Mouse (Mus musculus): ENCODE data around the gene Cyp19a1. TPM values are rescaled to one million over a fixed set of nuclear protein-coding genes. Genes with fewer than 3 reads are reported as not detected.
A peak's percentile ranks its signal among the peaks of the same experiment; 100 is the strongest.

Gene Cyp19a1
- polyA plus RNA-seq, 1 experiment from 2014 or later, result not detected

DNA sequence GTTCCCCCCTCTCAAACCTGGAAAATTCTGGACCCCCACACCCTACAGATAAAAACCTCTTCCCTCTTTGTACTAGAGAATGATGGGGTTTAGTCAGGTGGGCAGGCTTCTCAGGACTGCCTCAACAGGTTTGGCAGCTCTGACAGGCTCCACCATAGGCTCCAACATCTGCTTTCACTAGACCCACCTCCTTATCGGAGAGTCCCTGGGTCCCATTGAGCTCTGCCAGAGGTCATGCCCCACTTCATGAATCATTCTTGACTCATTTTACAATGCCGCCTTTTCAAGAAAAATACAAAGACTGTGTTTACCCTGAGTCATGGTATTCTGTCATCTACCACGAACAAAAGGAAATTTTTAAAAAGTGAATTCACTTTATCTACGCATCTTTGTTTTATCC lies 3.2 kb downstream of the Cyp19a1 start:
- no peaks in the 10 kb centered on the region for H3K36me3 ChIP-seq (replicated peaks)
- H3K4me3 ChIP-seq, result no peak overlapping the region
- H3K4me1 ChIP-seq, result no peaks in the 10 kb centered on the region
- WGBS, result 81% methylated on average over 4 of the region's 4 CpGs
- no peaks in the 10 kb centered on the region for H3K9me3 ChIP-seq
- no peak overlapping the region for H3K27ac ChIP-seq (replicated peaks)
- no peak for DNase-seq (ENCODE audit: low spot score)
- H3K27me3 ChIP-seq (replicated peaks; ENCODE audit: low read depth, poor library complexity, severe bottlenecking), result no peaks in the 10 kb centered on the region

DNA sequence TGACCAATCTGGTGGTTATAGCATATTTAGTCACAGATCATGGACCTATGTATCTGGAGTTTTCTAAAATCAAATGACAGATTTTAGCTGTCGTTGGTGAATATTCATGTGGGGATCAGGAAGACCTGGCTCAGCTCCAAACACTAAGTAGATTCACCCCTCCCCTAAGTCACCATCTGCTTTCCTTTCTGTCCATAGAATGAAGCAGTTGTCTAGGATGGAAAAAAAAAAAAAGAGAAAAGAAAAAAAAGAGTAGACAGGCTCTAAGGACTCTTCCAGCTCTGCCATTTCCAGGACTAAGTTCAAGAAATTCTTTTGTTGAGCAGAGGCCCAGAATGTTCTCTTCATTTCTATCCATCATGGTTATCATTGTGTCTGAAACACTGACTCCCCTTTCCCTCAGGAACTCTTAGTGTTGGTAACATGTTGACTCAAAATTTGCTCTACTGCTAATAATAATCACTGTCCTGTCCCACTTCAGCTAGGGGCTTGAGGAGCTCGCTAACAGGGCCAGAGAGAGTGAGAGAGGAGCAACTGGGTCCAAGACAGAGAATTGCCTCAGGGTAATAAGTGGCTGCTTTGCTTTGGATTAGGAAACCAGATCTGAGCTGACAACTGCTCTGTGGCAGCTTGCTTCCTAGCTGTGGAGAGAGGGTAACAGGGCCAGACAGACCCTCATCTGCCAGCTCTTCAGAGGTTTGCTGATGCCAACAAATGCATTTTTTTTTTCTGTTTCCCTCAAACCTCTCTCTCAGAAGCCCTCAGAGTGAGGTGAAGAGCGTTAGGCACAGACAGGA lies 22.8 kb downstream of the Cyp19a1 start:
- H3K4me3 ChIP-seq, result no peak overlapping the region
- peaks cover 4% of the 10 kb centered on the region; the same call in 1 of the 2 replicates for H3K4me1 ChIP-seq
- no peak overlapping the region for H3K27ac ChIP-seq (replicated peaks)
- DNase-seq (ENCODE audit: low spot score), result no peak
- H3K9me3 ChIP-seq, result no peaks in the 10 kb centered on the region
- H3K27me3 ChIP-seq (replicated peaks; ENCODE audit: low read depth, poor library complexity, severe bottlenecking), result no peaks in the 10 kb centered on the region
- H3K36me3 ChIP-seq (replicated peaks), result no peaks in the 10 kb centered on the region
- 58% methylated on average over 3 of the region's 3 CpGs for WGBS

DNA sequence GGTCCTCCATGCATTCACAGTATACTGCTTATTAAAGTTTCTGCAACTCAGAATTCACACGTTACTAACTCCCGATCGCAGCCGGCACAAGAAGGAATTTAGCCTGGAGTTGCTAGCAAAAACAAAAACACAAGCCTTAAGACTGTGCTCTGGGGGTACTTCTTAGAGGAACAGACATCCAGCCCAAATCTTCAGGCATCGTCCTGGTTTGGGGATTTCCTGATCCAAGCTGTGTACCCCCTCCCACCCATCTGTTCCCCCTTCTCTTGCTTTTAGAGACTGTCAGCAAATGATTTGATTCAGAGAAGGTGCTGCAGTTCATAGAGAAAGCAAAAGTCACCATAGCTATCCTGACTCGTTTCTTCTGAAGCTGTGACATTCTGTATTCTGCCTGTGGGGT lies 40.3 kb downstream of the Cyp19a1 start:
- no peaks in the 10 kb centered on the region for H3K36me3 ChIP-seq (replicated peaks)
- no peaks in the 10 kb centered on the region for H3K27me3 ChIP-seq (replicated peaks; ENCODE audit: low read depth, poor library complexity, severe bottlenecking)
- H3K4me3 ChIP-seq, result no peak overlapping the region
- no peak for DNase-seq (ENCODE audit: low spot score)
- no peaks in the 10 kb centered on the region for H3K9me3 ChIP-seq
- 56% methylated on average over 6 of the region's 6 CpGs for WGBS
- no peak overlapping the region for H3K27ac ChIP-seq (replicated peaks)
- peaks cover 4% of the 10 kb centered on the region; the same call in 1 of the 2 replicates for H3K4me1 ChIP-seq

DNA sequence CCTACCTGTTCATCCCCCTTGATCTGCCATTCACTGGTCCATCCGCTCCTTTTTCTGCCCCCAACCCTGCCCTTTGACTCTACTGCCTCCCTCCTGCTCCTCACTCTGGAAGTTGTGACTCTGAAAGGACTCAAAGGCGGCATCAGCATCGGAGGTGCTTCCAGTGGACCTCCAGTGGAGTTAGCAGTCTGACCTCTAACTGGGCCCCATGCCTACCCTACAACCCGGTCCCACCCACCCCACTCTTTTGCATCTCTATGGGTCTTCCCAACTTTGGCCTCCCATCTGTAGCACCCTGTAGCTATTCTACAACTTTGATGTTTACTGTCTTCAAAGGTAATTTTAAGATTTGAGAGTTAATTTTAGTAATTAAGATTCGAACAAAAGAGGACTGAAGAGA lies 51.4 kb downstream of the Cyp19a1 start:
- Histone ChIP-seq H3K9me3 (no peaks in the 10 kb centered on the region), H3K4me3 (no peak overlapping the region), H3K36me3 (replicated peaks) (no peaks in the 10 kb centered on the region), H3K27me3 (replicated peaks; ENCODE audit: low read depth, poor library complexity, severe bottlenecking) (no peaks in the 10 kb centered on the region), H3K4me1 (no peaks in the 10 kb centered on the region), H3K27ac (replicated peaks) (no peak overlapping the region)
- 61% methylated on average over 5 of the region's 5 CpGs for WGBS
- DNase-seq (ENCODE audit: low spot score), result no peak

DNA sequence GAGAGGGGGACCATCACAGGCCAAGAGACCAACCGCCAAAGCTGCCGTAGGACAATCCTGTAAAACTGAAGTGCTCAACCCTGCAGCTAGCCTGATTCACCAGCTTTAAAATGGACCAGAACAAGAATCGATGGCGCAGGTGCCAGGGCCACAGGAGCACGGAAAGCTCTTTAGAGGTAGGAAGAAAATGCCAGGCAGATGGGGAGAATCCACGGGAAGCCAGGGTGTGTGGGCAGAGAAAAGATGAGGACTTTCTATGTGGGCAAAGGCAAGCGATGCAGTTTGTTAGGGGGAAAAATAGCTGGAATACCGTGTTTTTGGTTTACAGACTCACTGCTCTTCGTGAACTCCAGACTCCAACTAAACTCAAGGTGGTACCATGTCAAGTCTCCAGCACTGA lies 53.0 kb downstream of the Cyp19a1 start:
- Histone ChIP-seq H3K27me3 (replicated peaks; ENCODE audit: low read depth, poor library complexity, severe bottlenecking) (no peaks in the 10 kb centered on the region), H3K27ac (replicated peaks) (no peak overlapping the region), H3K36me3 (replicated peaks) (no peaks in the 10 kb centered on the region), H3K4me3 (no peak overlapping the region), H3K4me1 (no peaks in the 10 kb centered on the region), H3K9me3 (no peaks in the 10 kb centered on the region)
- 86% methylated on average over 9 of the region's 9 CpGs for WGBS
- no peak for DNase-seq (ENCODE audit: low spot score)

DNA sequence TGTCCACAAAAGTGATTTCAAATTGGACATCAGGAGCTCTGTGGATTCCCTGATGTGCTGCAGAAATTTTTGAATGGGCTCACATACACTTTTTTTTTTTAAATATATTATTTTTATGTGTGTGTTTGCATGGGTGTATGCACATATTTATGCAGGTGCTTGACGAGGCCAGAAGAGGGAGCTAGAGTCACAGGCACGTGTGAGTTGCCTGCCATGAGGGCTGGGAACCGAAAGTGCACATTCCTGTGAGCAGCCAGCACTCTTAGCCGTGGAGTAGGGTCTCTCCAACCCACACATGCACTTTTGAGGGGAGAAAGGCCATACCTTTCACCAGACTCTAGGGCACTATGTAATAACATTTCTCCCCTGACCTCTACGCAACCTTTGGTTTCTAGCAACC lies 73.1 kb downstream of the Cyp19a1 start:
- H3K4me1 ChIP-seq, result no peaks in the 10 kb centered on the region
- no peaks in the 10 kb centered on the region for H3K9me3 ChIP-seq
- no peaks in the 10 kb centered on the region for H3K27me3 ChIP-seq (replicated peaks; ENCODE audit: low read depth, poor library complexity, severe bottlenecking)
- no peaks in the 10 kb centered on the region for H3K36me3 ChIP-seq (replicated peaks)
- H3K4me3 ChIP-seq, result no peak overlapping the region
- WGBS, result 71% methylated on average over 5 of the region's 5 CpGs
- DNase-seq (ENCODE audit: low spot score), result no peak
- H3K27ac ChIP-seq (replicated peaks), result no peak overlapping the region

DNA sequence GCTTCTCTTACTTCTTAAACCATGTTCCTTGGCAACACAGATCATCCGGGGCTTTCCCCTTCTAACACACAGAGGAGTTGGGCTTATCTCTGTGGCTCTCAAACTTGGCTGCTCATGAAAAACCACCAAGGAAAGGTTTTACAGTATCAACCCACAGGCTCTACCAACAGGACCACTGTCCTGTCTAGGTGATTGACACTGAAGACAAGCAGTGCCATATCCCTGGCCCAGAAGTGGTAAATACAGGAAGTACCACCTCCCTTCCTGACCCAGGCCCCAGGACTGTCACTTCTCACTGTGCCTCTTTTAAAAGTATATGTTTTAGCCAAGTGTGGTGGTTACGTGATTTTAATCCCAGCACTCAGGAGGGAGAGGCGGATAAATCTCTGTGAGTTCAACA lies 76.5 kb downstream of the Cyp19a1 start:
- Histone ChIP-seq H3K9me3 (no peaks in the 10 kb centered on the region), H3K27me3 (replicated peaks; ENCODE audit: low read depth, poor library complexity, severe bottlenecking) (no peaks in the 10 kb centered on the region), H3K27ac (replicated peaks) (no peak overlapping the region), H3K4me1 (no peaks in the 10 kb centered on the region), H3K4me3 (no peak overlapping the region), H3K36me3 (replicated peaks) (no peaks in the 10 kb centered on the region)
- DNase-seq (ENCODE audit: low spot score), result no peak
- WGBS, result 81% methylated on average over 3 of the region's 3 CpGs

DNA sequence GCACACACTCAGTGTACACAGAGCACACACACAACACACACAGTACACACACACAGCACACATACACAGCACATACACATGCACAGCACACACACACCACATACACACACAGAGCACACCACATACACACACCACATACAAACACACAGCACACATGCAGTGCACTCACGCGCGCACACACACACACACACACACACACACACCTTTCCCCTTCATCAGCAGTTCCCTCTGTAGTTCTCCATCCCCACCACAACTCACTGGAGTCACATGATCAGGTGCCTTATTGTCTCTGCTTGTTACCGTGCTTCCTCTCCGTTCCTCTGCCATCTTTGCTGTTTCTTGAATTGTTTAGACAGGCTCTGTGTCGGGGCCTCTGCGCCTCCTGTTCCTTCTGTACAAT lies 85.4 kb downstream of the Cyp19a1 start:
- 88% methylated on average over 7 of the region's 7 CpGs for WGBS
- DNase-seq (ENCODE audit: low spot score), result no peak
- Histone ChIP-seq H3K9me3 (no peaks in the 10 kb centered on the region), H3K27me3 (replicated peaks; ENCODE audit: low read depth, poor library complexity, severe bottlenecking) (no peaks in the 10 kb centered on the region), H3K36me3 (replicated peaks) (no peaks in the 10 kb centered on the region), H3K27ac (replicated peaks) (no peak overlapping the region), H3K4me1 (no peaks in the 10 kb centered on the region), H3K4me3 (no peak overlapping the region)

DNA sequence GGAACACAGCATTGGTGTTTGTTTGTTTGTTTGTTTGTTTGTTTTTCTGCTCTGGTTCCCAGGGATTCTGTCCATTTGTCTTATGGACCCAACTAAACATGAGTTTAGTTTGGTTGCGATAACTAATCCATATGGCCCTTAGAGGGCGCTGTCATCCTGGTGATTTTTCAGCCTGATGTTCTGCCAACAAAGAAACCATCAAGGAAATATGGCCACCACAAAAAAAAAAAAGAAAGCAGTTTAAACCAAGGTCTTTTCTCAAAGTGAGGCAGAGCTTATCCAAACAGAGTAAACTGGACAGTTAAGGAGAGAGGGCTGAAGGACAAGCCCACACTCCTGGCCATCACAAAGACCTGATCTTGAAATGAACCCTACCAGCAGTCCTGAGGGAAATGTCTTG lies 86.6 kb downstream of the Cyp19a1 start:
- no peaks in the 10 kb centered on the region for H3K36me3 ChIP-seq (replicated peaks)
- no peak overlapping the region for H3K4me3 ChIP-seq
- WGBS, result 15% methylated on average over 2 of the region's 2 CpGs
- no peaks in the 10 kb centered on the region for H3K9me3 ChIP-seq
- peak overlapping the region; percentile 60; the same call in 1 of the 2 replicates for H3K27ac ChIP-seq (replicated peaks)
- H3K4me1 ChIP-seq, result no peaks in the 10 kb centered on the region
- no peaks in the 10 kb centered on the region for H3K27me3 ChIP-seq (replicated peaks; ENCODE audit: low read depth, poor library complexity, severe bottlenecking)
- peak; percentile 58 for DNase-seq (ENCODE audit: low spot score)

DNA sequence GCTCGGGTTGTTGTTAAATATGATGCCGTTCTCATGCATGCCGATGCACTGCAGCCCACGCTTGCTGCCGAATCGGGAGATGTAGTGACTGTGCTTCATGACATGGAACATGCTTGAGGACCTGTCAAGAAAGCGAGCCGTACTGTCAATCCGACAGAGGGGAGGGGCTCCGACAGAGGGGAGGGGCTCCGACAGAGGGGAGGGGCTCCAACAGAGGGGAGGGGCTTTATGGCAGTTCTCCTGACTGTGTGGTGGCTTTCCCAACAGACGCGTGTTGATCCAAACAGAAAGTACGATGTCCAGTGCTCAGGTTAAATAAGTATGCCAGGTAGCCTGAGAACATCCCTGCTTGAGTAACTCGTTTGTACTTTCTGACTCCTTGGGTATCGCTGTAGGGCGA lies 87.7 kb downstream of the Cyp19a1 start:
- Histone ChIP-seq H3K27ac (replicated peaks) (no peak overlapping the region), H3K4me1 (no peaks in the 10 kb centered on the region), H3K27me3 (replicated peaks; ENCODE audit: low read depth, poor library complexity, severe bottlenecking) (no peaks in the 10 kb centered on the region), H3K9me3 (no peaks in the 10 kb centered on the region), H3K4me3 (no peak overlapping the region), H3K36me3 (replicated peaks) (no peaks in the 10 kb centered on the region)
- 76% methylated on average over 17 of the region's 17 CpGs for WGBS
- DNase-seq (ENCODE audit: low spot score), result no peak

DNA sequence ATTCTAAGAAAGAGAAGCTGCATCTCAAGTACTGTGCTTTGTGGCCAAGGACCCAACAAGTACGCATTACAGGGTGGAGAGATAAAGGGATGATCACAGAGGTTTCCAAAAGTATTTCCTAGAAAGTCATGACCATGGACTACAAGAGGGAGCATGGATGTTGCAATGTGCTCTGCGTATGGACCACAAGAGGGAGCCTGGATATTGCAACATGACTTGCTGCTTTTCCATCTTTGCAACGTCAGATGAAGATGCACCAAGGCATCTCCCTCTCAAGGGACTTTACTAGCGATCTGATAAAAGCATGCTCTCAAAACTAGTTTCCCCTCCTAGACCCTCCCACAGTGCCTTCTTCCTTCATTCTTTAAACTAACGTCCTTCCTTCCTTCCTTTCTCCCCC lies 98.4 kb downstream of the Cyp19a1 start:
- Histone ChIP-seq H3K9me3 (no peaks in the 10 kb centered on the region), H3K27ac (replicated peaks) (no peak overlapping the region), H3K27me3 (replicated peaks; ENCODE audit: low read depth, poor library complexity, severe bottlenecking) (no peaks in the 10 kb centered on the region), H3K36me3 (replicated peaks) (no peaks in the 10 kb centered on the region), H3K4me1 (no peaks in the 10 kb centered on the region), H3K4me3 (no peak overlapping the region)
- peak; percentile 23 for DNase-seq (ENCODE audit: low spot score)
- WGBS, result 52% methylated on average over 5 of the region's 5 CpGs

DNA sequence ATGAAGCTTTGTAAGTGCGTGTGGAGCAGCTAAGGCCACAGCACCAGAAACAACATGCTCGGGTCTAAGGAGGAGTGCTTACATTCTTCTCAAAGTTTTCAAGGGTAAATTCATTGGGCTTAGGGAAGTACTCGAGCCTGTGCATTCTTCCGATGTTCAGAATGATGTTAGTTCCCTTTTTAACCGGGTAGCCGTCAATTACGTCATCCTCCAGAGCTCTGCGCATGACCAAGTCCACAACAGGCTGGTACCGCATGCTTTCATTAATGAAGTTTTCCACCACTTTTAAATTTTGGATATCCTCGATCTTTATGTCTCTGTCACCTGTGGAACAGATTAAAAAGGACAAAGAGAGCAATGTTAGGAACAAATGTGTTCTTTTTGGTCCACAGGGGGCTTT lies 99.5 kb downstream of the Cyp19a1 start:
- Histone ChIP-seq H3K27me3 (replicated peaks; ENCODE audit: low read depth, poor library complexity, severe bottlenecking) (no peaks in the 10 kb centered on the region), H3K4me1 (no peaks in the 10 kb centered on the region), H3K9me3 (no peaks in the 10 kb centered on the region), H3K4me3 (no peak overlapping the region), H3K27ac (replicated peaks) (no peak overlapping the region), H3K36me3 (replicated peaks) (no peaks in the 10 kb centered on the region)
- 90% methylated on average over 10 of the region's 10 CpGs for WGBS
- DNase-seq (ENCODE audit: low spot score), result no peak

DNA sequence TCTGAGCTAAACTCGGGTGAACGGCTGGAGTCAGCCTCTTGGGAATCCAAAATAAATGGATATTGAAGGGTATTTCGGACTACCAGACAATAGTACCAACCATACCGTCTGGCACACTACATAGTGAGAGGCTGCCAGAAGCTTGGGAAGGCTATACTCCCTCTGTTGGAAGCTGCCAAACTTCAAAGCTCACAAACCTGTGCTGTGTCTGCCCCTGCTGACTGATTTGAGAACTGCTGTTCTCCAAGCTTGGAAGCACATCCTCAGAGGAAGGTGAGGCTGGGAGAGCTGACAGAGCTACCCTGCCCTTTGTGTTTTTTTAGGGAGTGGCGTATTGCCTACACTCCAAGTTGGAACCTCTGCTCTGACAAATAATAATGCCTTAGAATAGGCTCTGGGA lies 104.8 kb downstream of the Cyp19a1 start:
- Histone ChIP-seq H3K27me3 (replicated peaks; ENCODE audit: low read depth, poor library complexity, severe bottlenecking) (no peaks in the 10 kb centered on the region), H3K36me3 (replicated peaks) (no peaks in the 10 kb centered on the region), H3K9me3 (peaks cover 8% of the 10 kb centered on the region; the same call in 1 of the 2 replicates), H3K27ac (replicated peaks) (no peak overlapping the region), H3K4me3 (no peak overlapping the region), H3K4me1 (no peaks in the 10 kb centered on the region)
- peak; percentile 18 for DNase-seq (ENCODE audit: low spot score)
- 77% methylated on average over 5 of the region's 5 CpGs for WGBS

All from embryonic facial prominence, embryonic 10.5 days (tissue).